Mouse (Mus musculus) heart, postnatal 14 days (tissue): ENCODE results near the gene Susd2. TPM values are rescaled to one million over a fixed set of nuclear protein-coding genes. Genes with fewer than 3 reads are reported as not detected.

Experiments
- DNase-seq, 2 experiments: peaks; one replicate each; pipeline ENCODE4 v3.0.0; 2021 to 2022
- intact Hi-C: fragments of 180-260 bp; cut with DNase I; formaldehyde crosslinking; loops from one replicate; pipeline ENCODE4 v1.15.1; 2025
- total RNA-seq, 2 experiments: library from RNA; stranded (reverse); gene quantifications; 2 replicates each; pipeline ENCODE4 v1.2.3; 2021

Gene Susd2
- total RNA-seq, 2 experiments from 2014 or later = 2.4 to 2.5 TPM

- intact Hi-C loops = no loop called here
- DNase-seq = no peak
Observed at GRCm38 (mm10) chr10:75657772-75658171, 14.0 kb upstream of the Susd2 start.

- intact Hi-C loops = no loop called here
- no peak for DNase-seq
Observed at GRCm38 (mm10) chr10:75657165-75657564, 13.4 kb upstream of the Susd2 start.

- intact Hi-C loops = no loop called here
- no peak for DNase-seq
Observed at GRCm38 (mm10) chr10:75654053-75654452, 10.2 kb upstream of the Susd2 start.

- intact Hi-C loops = no loop called here
- DNase-seq = no peak
Observed at GRCm38 (mm10) chr10:75651381-75652068, 7.7 kb upstream of the Susd2 start.

- intact Hi-C loops = no loop called here
- DNase-seq = no peak
Observed at GRCm38 (mm10) chr10:75650306-75650902, 6.6 kb upstream of the Susd2 start.

GRCm38 (mm10) chr10:75649406-75649995 lies 5.7 kb upstream of the Susd2 start:
- intact Hi-C loops = no loop called here
- no peak for DNase-seq

- no peak for DNase-seq
- intact Hi-C loops = no loop called here
Observed at GRCm38 (mm10) chr10:75649001-75649400, 5.2 kb upstream of the Susd2 start.

- no peak for DNase-seq
- intact Hi-C loops = no loop called here
Observed at GRCm38 (mm10) chr10:75648091-75648490, 4.3 kb upstream of the Susd2 start.

- intact Hi-C loops = no loop called here
- DNase-seq = peak; percentile 58 to 75
Observed at GRCm38 (mm10) chr10:75647362-75647761, 3.6 kb upstream of the Susd2 start.

GRCm38 (mm10) chr10:75646406-75646805 lies 2.6 kb upstream of the Susd2 start:
- intact Hi-C loops = no loop called here
- no peak for DNase-seq

GRCm38 (mm10) chr10:75645616-75646015 lies 1.8 kb upstream of the Susd2 start:
- intact Hi-C loops = no loop called here
- DNase-seq = no peak

GRCm38 (mm10) chr10:75642891-75643290 lies 917 bp downstream of the Susd2 start:
- intact Hi-C loops = no loop called here

GRCm38 (mm10) chr10:75642436-75642835 lies 1.4 kb downstream of the Susd2 start:
- DNase-seq = no peak
- intact Hi-C loops = no loop called here

More at GRCm38 (mm10) chr10:75642891-75643290, 917 bp downstream of the Susd2 start:
- no peak for DNase-seq

- intact Hi-C loops = no loop called here
- DNase-seq = no peak
Observed at GRCm38 (mm10) chr10:75641721-75642222, 2.0 kb downstream of the Susd2 start.

- no peak for DNase-seq
- intact Hi-C loops = loop anchor here (5.0 kb wide), 2 partner anchors 220 to 315 kb away; partner anchors contain the start of gene Gm5134
Observed at GRCm38 (mm10) chr10:75637711-75638110, 6.1 kb downstream of the Susd2 start.

- intact Hi-C loops = loop anchor here (5.0 kb wide), 2 partner anchors 221 to 316 kb away; partner anchors contain the start of gene Gm5134
- no peak for DNase-seq
Observed at GRCm38 (mm10) chr10:75636084-75636786, 7.6 kb downstream of the Susd2 start.

GRCm38 (mm10) chr10:75635693-75636055 lies 8.1 kb downstream of the Susd2 start:
- intact Hi-C loops = loop anchor here (1.0 to 5.0 kb wide), 4 partner anchors 49 to 317 kb away; partner anchors contain the start of gene Gm5134
- DNase-seq = peak; percentile 92 to 93

- DNase-seq = no peak
- intact Hi-C loops = loop anchor here (1.0 to 5.0 kb wide), 4 partner anchors 49 to 317 kb away; partner anchors contain the start of gene Gm5134
Observed at GRCm38 (mm10) chr10:75635019-75635692, 8.7 kb downstream of the Susd2 start.

GRCm38 (mm10) chr10:75634610-75635009 lies 9.2 kb downstream of the Susd2 start:
- DNase-seq = no peak
- intact Hi-C loops = loop anchor here (1.0 to 5.0 kb wide), 4 partner anchors 48 to 318 kb away; partner anchors contain the start of gene Gm5134

GRCm38 (mm10) chr10:75633576-75634139 lies 10.2 kb downstream of the Susd2 start:
- intact Hi-C loops = loop anchor here (2.0 kb wide), 1 partner anchor 69 kb away; no protein-coding TSS in a partner anchor
- no peak for DNase-seq
